Mouse (Mus musculus) myocyte (in vitro differentiated cells): ENCODE data around the gene Fto. TPM values are rescaled to one million over a fixed set of nuclear protein-coding genes. Genes with fewer than 3 reads are reported as not detected.

ENCODE experiments used
- H3K27me3 ChIP-seq: one replicate; pipeline ENCODE4 v1.6.1; 2011; ENCODE audit not compliant: control insufficient read depth, insufficient read depth, insufficient read length
- H3K36me3 ChIP-seq: one replicate; pipeline ENCODE4 v1.6.1; 2011; ENCODE audit not compliant: control insufficient read depth, insufficient read depth
- H3K4me2 ChIP-seq: one replicate; pipeline ENCODE4 v1.6.1; 2011; ENCODE audit warnings: low read depth, control low read depth
- H3K4me3 ChIP-seq: one replicate; pipeline ENCODE4 v1.5.1; 2011; ENCODE audit warnings: mild to moderate bottlenecking, control low read depth, moderate library complexity
- H3K79me2 ChIP-seq: one replicate; pipeline ENCODE4 v1.6.1; 2011; ENCODE audit not compliant: control insufficient read depth, insufficient read depth
- H3ac ChIP-seq: one replicate; pipeline ENCODE4 v1.6.1; 2011; ENCODE audit not compliant: control insufficient read depth, insufficient read length
- CEBPB ChIP-seq: IDR thresholded peaks from 2 replicates; pipeline ENCODE4 v1.6.1; 2011; ENCODE audit warnings: mild to moderate bottlenecking, moderate library complexity; ENCODE audit not compliant: poor library complexity, insufficient read depth, severe bottlenecking
- E2F4 ChIP-seq: IDR thresholded peaks from one replicate; pipeline ENCODE4 v1.6.1; 2011; ENCODE audit warnings: mild to moderate bottlenecking, control low read depth, moderate library complexity; ENCODE audit not compliant: insufficient read depth
- MAX ChIP-seq: IDR thresholded peaks from one replicate; pipeline ENCODE4 v1.6.1; 2011; ENCODE audit warnings: low read depth, mild to moderate bottlenecking, control low read depth
- MYOD1 ChIP-seq, 3 experiments: IDR thresholded peaks; one replicate each; pipeline ENCODE4 v1.6.1; 2011; ENCODE audit warnings: control low read depth in 2 of 3, low read depth in 2 of 3, mild to moderate bottlenecking in 2 of 3, moderate library complexity in 1 of 3; ENCODE audit not compliant: insufficient read length in 2 of 3, control insufficient read depth in 1 of 3
- MYOG ChIP-seq, 3 experiments: IDR thresholded peaks; one replicate each; pipeline ENCODE4 v1.6.1; 2011; ENCODE audit warnings: control low read depth in 2 of 3, low read depth in 2 of 3, mild to moderate bottlenecking in 2 of 3; ENCODE audit not compliant: insufficient read length in 2 of 3, control insufficient read depth in 1 of 3, insufficient read depth in 1 of 3
- POLR2A ChIP-seq: IDR thresholded peaks from one replicate; pipeline ENCODE4 v1.6.1; 2011; ENCODE audit warnings: low read depth, mild to moderate bottlenecking, control low read depth, moderate library complexity; ENCODE audit not compliant: insufficient read length
- POLR2AphosphoS2 ChIP-seq: IDR thresholded peaks from one replicate; pipeline ENCODE4 v1.6.1; 2011; ENCODE audit warnings: low read depth, control low read depth; ENCODE audit not compliant: insufficient read length
- REST ChIP-seq: IDR thresholded peaks from one replicate; pipeline ENCODE4 v1.6.1; 2011; ENCODE audit warnings: mild to moderate bottlenecking, control low read depth, moderate library complexity; ENCODE audit not compliant: insufficient read depth, insufficient read length
- SRF ChIP-seq: IDR thresholded peaks from one replicate; pipeline ENCODE4 v1.6.1; 2011; ENCODE audit warnings: low read depth; ENCODE audit not compliant: control insufficient read depth, insufficient read length
- TCF12 ChIP-seq: IDR thresholded peaks from one replicate; pipeline ENCODE4 v1.6.1; 2011; ENCODE audit warnings: mild to moderate bottlenecking, control low read depth; ENCODE audit not compliant: poor library complexity, insufficient read depth, severe bottlenecking
- TCF3 ChIP-seq: IDR thresholded peaks from one replicate; pipeline ENCODE4 v1.6.1; 2011; ENCODE audit warnings: low read depth, control low read depth; ENCODE audit not compliant: insufficient read length
- USF1 ChIP-seq: IDR thresholded peaks from one replicate; pipeline ENCODE4 v1.6.1; 2011; ENCODE audit warnings: low read depth, mild to moderate bottlenecking, control low read depth, moderate library complexity
- polyA plus RNA-seq: library from polyadenylated mRNA; unstranded; fragments of >200 nt; fragmentation: generic; extraction: Trizol; gene quantifications from one replicate; pipeline ENCODE4 v1.2.1, GENCODE M21; 2012; ENCODE audit warnings: missing spikeins

The Fto gene
- polyA plus RNA-seq, 1 experiment: 74.1 TPM

DNA sequence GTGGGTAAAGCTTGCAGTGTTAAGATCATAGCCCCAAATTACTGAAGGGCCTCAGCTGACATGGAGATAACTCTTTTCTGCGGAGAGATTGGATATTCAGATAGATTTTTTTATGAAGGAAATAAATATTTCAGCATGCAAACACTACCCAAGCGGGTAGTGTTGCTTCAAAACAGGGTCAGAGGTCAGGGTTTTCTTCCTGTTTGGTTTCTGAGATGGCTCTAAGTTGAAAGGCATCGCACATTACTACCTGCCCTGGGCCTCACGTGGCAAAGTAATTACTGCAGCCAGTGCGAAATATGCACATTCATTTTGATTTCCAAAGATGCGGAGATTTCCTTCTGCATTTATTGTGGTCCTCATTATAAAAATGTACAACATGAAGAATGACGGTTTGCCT, 249.3 kb downstream of the Fto start:
- Histone ChIP-seq H3ac (no peak overlapping the region), H3K79me2 (no peaks in the 10 kb centered on the region), H3K4me3 (no peak overlapping the region), H3K4me2 (no peak overlapping the region), H3K27me3 (no peaks in the 10 kb centered on the region), H3K36me3 (no peaks in the 10 kb centered on the region)
- TF ChIP-seq POLR2A (no peak), MAX (no peak), MYOD1 (IDR thresholded peaks at IDR 0.05; ENCODE audit: control insufficient read depth in 1 of 3, insufficient read length in 2 of 3, low read depth in 2 of 3) (no peak), TCF12 (no peak), REST (no peak), USF1 (no peak), SRF (no peak), E2F4 (no peak), MYOG (IDR thresholded peaks at IDR 0.05; ENCODE audit: control insufficient read depth in 1 of 3, insufficient read depth in 1 of 3, insufficient read length in 2 of 3, low read depth in 2 of 3) (no peak), POLR2AphosphoS2 (no peak), TCF3 (no peak), CEBPB (no peak)

DNA sequence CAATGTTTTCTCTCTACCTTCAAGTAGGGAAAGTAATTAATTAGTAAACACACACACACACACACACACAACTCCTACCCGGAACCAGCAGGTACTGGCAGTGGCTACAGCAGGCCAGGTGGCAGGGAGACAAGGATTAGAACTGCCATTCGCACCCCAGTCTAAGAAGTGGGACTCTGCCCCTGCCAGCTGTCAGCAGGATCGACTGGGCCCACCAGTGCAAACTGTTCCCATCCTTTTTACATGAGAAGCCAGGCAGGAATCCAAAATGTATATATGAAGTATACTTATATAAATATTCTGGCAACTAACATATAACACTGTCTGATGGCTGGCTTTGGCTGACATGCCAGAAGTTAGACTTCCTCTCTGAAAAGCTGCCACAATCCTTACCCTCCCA, 250.0 kb downstream of the Fto start:
- TF ChIP-seq MYOD1 (IDR thresholded peaks at IDR 0.05; ENCODE audit: control insufficient read depth in 1 of 3, insufficient read length in 2 of 3, low read depth in 2 of 3) (no peak), POLR2AphosphoS2 (no peak), E2F4 (no peak)
- H3ac ChIP-seq: no peak overlapping the region
- no peaks in the 10 kb centered on the region for H3K27me3 ChIP-seq
- no peak overlapping the region for H3K4me2 ChIP-seq
- H3K4me3 ChIP-seq: no peak overlapping the region
- no peaks in the 10 kb centered on the region for H3K36me3 ChIP-seq
- H3K79me2 ChIP-seq: no peaks in the 10 kb centered on the region

DNA sequence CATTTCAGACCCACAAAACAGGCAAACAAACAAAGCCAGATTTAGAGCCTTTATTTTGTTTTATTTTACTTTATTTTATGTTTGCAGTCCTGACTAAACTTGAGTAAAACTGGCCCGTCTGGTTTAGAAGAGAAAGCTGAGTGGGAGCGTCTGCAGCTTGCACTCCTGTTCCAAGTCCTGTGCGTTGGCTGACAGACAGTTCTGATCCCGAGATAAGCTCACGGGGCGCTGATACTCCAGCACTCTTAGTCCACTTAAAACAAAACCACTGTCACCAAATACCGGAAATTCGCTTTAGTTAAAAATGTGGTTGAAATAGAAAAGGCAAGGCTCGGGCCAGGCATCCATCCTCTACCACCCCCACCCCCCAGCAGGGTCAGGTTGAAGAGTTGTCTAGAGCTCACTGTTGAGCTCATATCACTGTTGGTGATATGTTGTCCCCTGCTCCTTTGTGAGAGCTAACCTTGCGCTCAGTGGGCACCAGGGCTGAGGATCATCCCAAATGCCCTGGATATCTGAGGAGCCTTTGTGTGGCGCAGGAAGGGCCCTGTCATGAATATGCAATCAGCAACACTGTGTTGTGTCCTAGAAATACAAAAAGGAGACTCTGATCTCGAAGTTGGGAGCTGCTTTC, 252.7 kb downstream of the Fto start:
- Histone ChIP-seq H3K4me2 (peak overlapping the region; percentile 6), H3ac (no peak overlapping the region), H3K4me3 (no peak overlapping the region), H3K79me2 (no peaks in the 10 kb centered on the region), H3K36me3 (no peaks in the 10 kb centered on the region), H3K27me3 (no peaks in the 10 kb centered on the region)
- TF ChIP-seq TCF3 (no peak), CEBPB (no peak), POLR2AphosphoS2 (no peak), E2F4 (no peak), POLR2A (no peak), SRF (no peak), USF1 (no peak), MYOD1 (IDR thresholded peaks at IDR 0.05; ENCODE audit: control insufficient read depth in 1 of 3, insufficient read length in 2 of 3, low read depth in 2 of 3) (no peak), MAX (no peak), TCF12 (no peak), MYOG (IDR thresholded peaks at IDR 0.05; ENCODE audit: control insufficient read depth in 1 of 3, insufficient read depth in 1 of 3, insufficient read length in 2 of 3, low read depth in 2 of 3) (no peak), REST (no peak)

DNA sequence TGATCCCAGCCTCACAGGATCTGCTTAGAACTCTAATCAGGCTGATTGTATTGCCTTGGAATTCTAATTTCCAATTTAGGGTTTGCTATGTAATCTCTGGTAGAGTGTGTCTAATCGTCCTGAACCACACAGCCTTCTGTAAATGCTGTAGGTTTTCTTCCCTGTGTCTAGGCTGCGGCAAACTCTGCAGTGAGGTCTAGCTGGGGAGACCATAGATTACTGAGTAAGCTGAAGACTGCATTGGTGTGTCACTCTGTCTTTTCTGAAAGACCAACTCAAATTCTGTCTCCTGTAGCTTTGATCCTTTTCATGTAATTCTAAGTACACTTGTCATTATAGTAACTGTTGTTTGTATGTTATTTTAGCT, 253.2 kb downstream of the Fto start:
- Histone ChIP-seq H3K79me2 (no peaks in the 10 kb centered on the region), H3K4me2 (no peak overlapping the region), H3K36me3 (no peaks in the 10 kb centered on the region), H3ac (no peak overlapping the region), H3K4me3 (no peak overlapping the region), H3K27me3 (no peaks in the 10 kb centered on the region)
- no peak for TF ChIP-seq MAX
- TF ChIP-seq USF1: no peak
- no peak for TF ChIP-seq SRF
- TF ChIP-seq MYOD1 (IDR thresholded peaks at IDR 0.05; ENCODE audit: control insufficient read depth in 1 of 3, insufficient read length in 2 of 3, low read depth in 2 of 3): no peak
- TF ChIP-seq TCF3: no peak
- TF ChIP-seq POLR2AphosphoS2: no peak
- no peak for TF ChIP-seq E2F4
- no peak for TF ChIP-seq POLR2A
- no peak for TF ChIP-seq REST
- no peak for TF ChIP-seq CEBPB
- TF ChIP-seq TCF12: no peak

DNA sequence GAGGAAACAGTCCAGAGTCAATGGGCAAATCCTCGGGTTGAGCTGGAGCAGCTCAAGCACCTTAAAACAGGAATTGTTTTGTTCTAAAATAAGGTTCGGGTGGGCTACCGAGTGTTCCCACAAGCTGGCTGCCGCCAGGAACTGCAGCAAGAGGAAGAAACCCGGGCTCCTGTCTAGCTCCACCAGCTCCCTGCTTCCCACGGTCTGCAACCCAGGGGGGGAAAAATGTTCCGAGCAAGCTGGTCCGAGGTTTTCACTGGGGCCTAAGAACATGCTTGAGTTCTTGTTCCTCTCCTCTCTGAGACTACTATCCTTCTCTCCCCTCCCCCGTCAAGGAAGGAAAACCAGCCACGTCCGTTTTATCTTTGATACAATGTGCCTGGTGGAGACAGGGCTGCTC, 256.5 kb downstream of the Fto start:
- no peak overlapping the region for H3K4me2 ChIP-seq
- no peak overlapping the region for H3ac ChIP-seq
- no peaks in the 10 kb centered on the region for H3K27me3 ChIP-seq
- no peaks in the 10 kb centered on the region for H3K79me2 ChIP-seq
- no peak for TF ChIP-seq E2F4
- TF ChIP-seq USF1: no peak
- TF ChIP-seq POLR2AphosphoS2: no peak
- TF ChIP-seq TCF12: no peak
- TF ChIP-seq TCF3: no peak
- no peak for TF ChIP-seq SRF
- no peak for TF ChIP-seq REST
- no peak for TF ChIP-seq MYOG (IDR thresholded peaks at IDR 0.05; ENCODE audit: control insufficient read depth in 1 of 3, insufficient read depth in 1 of 3, insufficient read length in 2 of 3, low read depth in 2 of 3)
- TF ChIP-seq MAX: no peak
- TF ChIP-seq MYOD1 (IDR thresholded peaks at IDR 0.05; ENCODE audit: control insufficient read depth in 1 of 3, insufficient read length in 2 of 3, low read depth in 2 of 3): no peak
- no peak for TF ChIP-seq POLR2A
- TF ChIP-seq CEBPB: no peak
- H3K36me3 ChIP-seq: no peaks in the 10 kb centered on the region
- no peak overlapping the region for H3K4me3 ChIP-seq
